Mouse (Mus musculus) right cerebral cortex, postnatal 10 days (tissue): Measurements from ENCODE around the gene Vmn2r31.
"Not testable (repeated sequence)": the region's sequence is repeated elsewhere in the genome, so short reads cannot be mapped to it uniquely, and the experiment has no call there.

ENCODE experiments used
- DNase-seq, 2 experiments: peaks; one replicate each; pipeline ENCODE4 v3.0.0; 2021; ENCODE audit warnings: low spot score in 2 of 2

Gene Vmn2r31

GRCm38 (mm10) chr7:7399603-7400002, at the start of gene Vmn2r31:
Vmn2r31 (minus strand) TSS chr7:7399703.
- DNase-seq = not testable (repeated sequence)

DNA sequence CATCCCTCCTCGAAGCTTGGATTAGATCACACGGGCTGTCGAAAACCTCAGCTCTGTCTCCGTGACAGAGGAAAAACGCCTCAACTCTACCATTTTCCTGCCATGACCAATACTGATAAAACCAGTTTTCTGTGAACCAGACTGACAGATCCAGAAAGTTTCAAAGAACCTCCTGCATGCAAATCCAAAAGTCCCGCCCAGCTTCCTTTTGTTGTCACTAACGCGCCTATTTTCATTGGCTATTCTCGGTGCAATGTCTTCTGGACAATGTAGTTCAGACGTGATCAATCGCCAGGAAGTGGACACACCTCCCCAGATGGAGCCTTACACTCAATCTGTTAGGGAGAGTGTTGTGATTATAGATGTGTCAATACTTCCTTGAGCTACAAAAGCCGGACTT, 25.1 kb downstream of the Vmn2r31 start, which contains the start of gene Gm45783:
TSS of gene Gm45783 (minus strand) at position 143 of the 400 bp plus-strand sequence.
- not testable (repeated sequence) for DNase-seq

- not testable (repeated sequence) for DNase-seq
Observed at GRCm38 (mm10) chr7:7337509-7337908, 62.0 kb downstream of the Vmn2r31 start, which contains the start of gene Vmn2r30. Vmn2r30 (minus strand) TSS chr7:7337609.
